8 mouse cellular contexts compared by ENCODE assay signal in the genomic region with DNA sequence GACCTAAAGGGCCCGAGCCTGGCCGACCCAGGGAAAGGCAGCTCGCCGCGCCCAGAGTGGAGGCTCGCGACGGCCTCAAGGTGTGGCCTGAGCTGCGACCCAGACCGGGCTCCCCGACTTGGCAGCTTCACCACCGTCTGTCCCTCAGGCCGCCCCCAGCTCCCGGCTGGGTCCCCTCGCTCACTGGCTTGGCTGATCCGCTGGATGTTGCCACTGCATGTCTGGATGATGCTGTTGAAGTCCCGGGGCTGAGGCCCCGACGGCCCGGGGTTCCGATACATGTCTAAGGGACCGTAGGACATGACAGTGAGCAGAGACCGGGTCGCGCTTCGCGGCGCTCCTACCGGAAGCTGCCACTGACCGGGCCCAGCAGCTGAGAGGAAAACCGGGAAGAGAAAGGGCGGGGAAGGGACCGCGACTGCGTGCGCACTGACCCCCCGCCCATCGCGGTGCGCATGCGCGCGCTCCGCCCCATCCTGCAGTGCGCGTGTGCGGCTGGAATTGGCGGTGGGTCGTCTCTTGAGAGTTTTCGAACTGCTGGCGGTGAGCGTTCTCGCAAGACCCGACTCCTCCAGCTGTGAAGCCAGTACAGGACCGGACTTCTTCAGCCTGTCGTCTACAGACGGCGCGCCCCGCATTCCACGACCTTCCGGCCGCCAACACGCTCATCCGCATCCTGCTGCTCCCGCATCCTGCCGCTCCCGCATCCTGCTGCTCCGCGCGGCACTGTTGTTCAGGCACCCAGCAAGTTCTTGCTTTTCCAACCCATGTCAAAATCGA. TPM values are rescaled to one million over a fixed set of nuclear protein-coding genes. Genes with fewer than 3 reads are reported as not detected.
DNase-seq lines count a peak whose midpoint lies in the region; ATAC-seq and TF ChIP-seq lines count a peak whose summit lies in the region.

A gene (minus strand): TSS at position 446 of the 780 bp plus-strand sequence.

- H3K9me3 ChIP-seq in forebrain, embryonic 15.5 days: no peaks in the 10 kb centered on the region

- DNase-seq in ES-CJ7 (ENCODE audit: low read depth, low spot score): peak; percentile 93
- DNase-seq in cerebellum, adult 11 months: peak; percentile 86
- peak; percentile 86 for DNase-seq in heart, postnatal 25 days (ENCODE audit: low spot score)
- DNase-seq in layer of hippocampus, adult 18-20 months (ENCODE audit: low spot score in 2 of 2): peak; percentile 86 to 92
- DNase-seq in lung, adult 2 months: peak; percentile 82
- DNase-seq in thymus, adult 18-20 months: peak; percentile 71 to 73

- ATAC-seq in forebrain, embryonic 15.5 days (replicated peaks): peak; percentile 97
- ATAC-seq in neutrophil, adult 5-6 weeks (ENCODE audit: extremely low read depth, insufficient number of reproducible peaks, low FRiP score, poor library complexity, severe bottlenecking): peak; percentile 35

- no peaks in the 10 kb centered on the region for H3K27me3 ChIP-seq in forebrain, embryonic 15.5 days

- peak within 1 kb of the TSS; percentile 90 for H3K4me3 ChIP-seq in forebrain, embryonic 15.5 days
- H3K4me3 ChIP-seq in lung, adult 2 months (replicated peaks; ENCODE audit: extremely low read depth, low read depth, low read length): peak within 1 kb of the TSS; percentile 72

- H3K4me1 ChIP-seq in forebrain, embryonic 15.5 days: peaks cover 36% of the 10 kb centered on the region
- H3K4me1 ChIP-seq in lung, adult 2 months (ENCODE audit: control insufficient read depth, insufficient read depth, low read length): peaks cover 2% of the 10 kb centered on the region; the same call in 1 of the 2 replicates

- peak within 1 kb of the TSS; percentile 74 for H3K4me2 ChIP-seq in forebrain, embryonic 15.5 days (replicated peaks)

- H3K27ac ChIP-seq in forebrain, embryonic 15.5 days (replicated peaks): peak within 1 kb of the TSS; percentile 61

- peaks cover 3% of the 10 kb centered on the region; the same call in 1 of the 2 replicates for H3K36me3 ChIP-seq in forebrain, embryonic 15.5 days

- no peak for TF ChIP-seq CTCF in lung, adult 2 months (IDR thresholded peaks at IDR 0.05; ENCODE audit: insufficient read depth, low read length)

- under 1% methylated on average over 71 of the region's 72 CpGs for WGBS in forebrain, embryonic 15.5 days
- WGBS in lung, adult 2 months: under 1% methylated on average over 72 of the region's 72 CpGs

- intact Hi-C loops in heart, postnatal 25 days (cut with DNase I): loop anchor here (5.0 kb wide), 1 partner anchor 38 kb away; a partner anchor contains a TSS

- TF ChIP-seq POLR2A in lung, adult 2 months (IDR thresholded peaks at IDR 0.05; ENCODE audit: borderline replicate concordance, extremely low read depth, low read depth, low read length): peak; percentile 93

- peak within 1 kb of the TSS; percentile 86 for H3K9ac ChIP-seq in forebrain, embryonic 15.5 days (replicated peaks)

RNA-seq across cellular contexts. Expression of the gene that starts here (rescaled TPM):
- polyA plus RNA-seq in forebrain, embryonic 15.5 days (2015; fragmentation: Nextera tagmentation; extraction: Ambion mirVana): 146 and 158 TPM in 2 replicates
- 10 to 100 TPM; 31.5 to 35.0 TPM for total RNA-seq in heart, postnatal 25 days (2021)
- total RNA-seq in layer of hippocampus, adult 18-20 months (2021): 100 to 1,000 TPM; 109 to 111 TPM
- polyA plus RNA-seq in lung, adult 2 months (2012; rRNA removed): 22.0 and 28.3 TPM in 2 replicates
- 33.6 and 34.8 TPM in 2 replicates for total RNA-seq in neutrophil, adult 5-6 weeks (2017)

Comparison
In these comparisons a context has a peak if more than half of its experiments do, and no peak if none do; other contexts are left out.
1. Peak in every context shown above with its lines: DNase-seq, ATAC-seq, H3K4me3 ChIP-seq and H3K27ac ChIP-seq.